ENCODE assay signal across 8 mouse cellular contexts in genomic region chr12:16808045-16808444, GRCm38 (mm10). TPM values are rescaled to one million over a fixed set of nuclear protein-coding genes. Genes with fewer than 3 reads are reported as not detected.
DNase-seq lines count a peak whose midpoint lies in the region; ATAC-seq and TF ChIP-seq lines count a peak whose summit lies in the region.

No protein-coding gene starts in this region.

- no peak overlapping the region for H3K4me3 ChIP-seq in liver, embryonic 14.5 days (ENCODE audit: insufficient read depth in 1 of 2, low read depth in 2 of 2, low read length in 2 of 2)
- no peak overlapping the region for H3K4me3 ChIP-seq in liver, embryonic 12.5 days
- H3K4me3 ChIP-seq in MEL (ENCODE audit: control insufficient read depth in 1 of 2, insufficient read depth in 1 of 2, low read depth in 2 of 2, low read length in 2 of 2) = no peak overlapping the region
- no peak overlapping the region for H3K4me3 ChIP-seq in lung, postnatal 0 days (ENCODE audit: low read depth, low read length)

- no peak overlapping the region for H3K9ac ChIP-seq in liver, embryonic 14.5 days (replicated peaks)
- H3K9ac ChIP-seq in liver, embryonic 12.5 days = no peak overlapping the region
- H3K9ac ChIP-seq in MEL (ENCODE audit: control insufficient read depth, low read depth, low read length, poor library complexity, severe bottlenecking) = no peak overlapping the region
- H3K9ac ChIP-seq in lung, postnatal 0 days (replicated peaks; ENCODE audit: low read depth) = no peak overlapping the region

- H3K4me1 ChIP-seq in liver, embryonic 14.5 days (replicated peaks; ENCODE audit: control insufficient read depth in 2 of 2, insufficient read depth in 2 of 2, low read length in 1 of 2) = peaks cover 3 to 10% of the 10 kb centered on the region in 2 experiments
- peaks cover 27% of the 10 kb centered on the region for H3K4me1 ChIP-seq in liver, embryonic 12.5 days
- peaks cover 0 to 4% of the 10 kb centered on the region in 2 experiments; a peak in 2 of 4 replicates for H3K4me1 ChIP-seq in MEL (ENCODE audit: control insufficient read depth in 1 of 2, insufficient read depth in 2 of 2, low read length in 2 of 2)
- H3K4me1 ChIP-seq in lung, postnatal 0 days (ENCODE audit: insufficient read depth, low read depth, low read length) = peaks cover 5% of the 10 kb centered on the region; the same call in 1 of the 2 replicates

- no peak overlapping the region for H3K4me2 ChIP-seq in liver, embryonic 14.5 days (ENCODE audit: low read depth)
- no peak overlapping the region for H3K4me2 ChIP-seq in liver, embryonic 12.5 days
- no peak overlapping the region for H3K4me2 ChIP-seq in lung, postnatal 0 days (replicated peaks; ENCODE audit: low read depth, low read length)

- peak; percentile 47 for TF ChIP-seq CTCF in liver, embryonic 14.5 days (IDR thresholded peaks at IDR 0.05; ENCODE audit: low read depth)
- peak; percentile 48 to 94 (median 55) for TF ChIP-seq CTCF in MEL (IDR thresholded peaks at IDR 0.05 in 2 of 3, conservative IDR thresholded peaks at IDR 0.05 in 1 of 3; ENCODE audit: control insufficient read depth in 1 of 3, insufficient read depth in 1 of 3, low read depth in 2 of 3, low read length in 3 of 3, poor library complexity in 1 of 3, severe bottlenecking in 1 of 3)
- peak; percentile 79 for TF ChIP-seq CTCF in lung, postnatal 0 days (IDR thresholded peaks at IDR 0.05)

- peaks cover 20% of the 10 kb centered on the region for H3K79me2 ChIP-seq in MEL (ENCODE audit: control insufficient read depth, insufficient read depth, low read length, poor library complexity)

- TF ChIP-seq POLR2A in MEL (IDR thresholded peaks at IDR 0.05; ENCODE audit: control insufficient read depth in 1 of 2, insufficient read depth in 1 of 2, low read depth in 1 of 2, low read length in 2 of 2, poor library complexity in 1 of 2) = no peak

- H3K9me3 ChIP-seq in liver, embryonic 14.5 days (ENCODE audit: control insufficient read depth, low read length) = no peaks in the 10 kb centered on the region
- no peaks in the 10 kb centered on the region for H3K9me3 ChIP-seq in liver, embryonic 12.5 days (replicated peaks)
- no peaks in the 10 kb centered on the region for H3K9me3 ChIP-seq in MEL (replicated peaks; ENCODE audit: insufficient read depth, low read length)
- H3K9me3 ChIP-seq in lung, postnatal 0 days (ENCODE audit: low read length) = no peaks in the 10 kb centered on the region

- TF ChIP-seq EP300 in liver, embryonic 14.5 days (IDR thresholded peaks at IDR 0.05; ENCODE audit: low read depth) = no peak
- TF ChIP-seq EP300 in MEL (IDR thresholded peaks at IDR 0.05; ENCODE audit: low read depth in 1 of 2, low read length in 2 of 2) = no peak
- TF ChIP-seq EP300 in lung, postnatal 0 days (IDR thresholded peaks at IDR 0.05) = no peak

- intact Hi-C loops in heart, postnatal 10 days (cut with DNase I) = loop anchor here (1.0 to 5.0 kb wide), 3 partner anchors 146 to 449 kb away; partner anchors contain the start of gene 2410004P03Rik

- H3K27ac ChIP-seq in liver, embryonic 14.5 days = no peak overlapping the region
- no peak overlapping the region for H3K27ac ChIP-seq in liver, embryonic 12.5 days
- H3K27ac ChIP-seq in MEL (ENCODE audit: control insufficient read depth, low read depth, low read length) = no peak overlapping the region
- H3K27ac ChIP-seq in lung, postnatal 0 days (ENCODE audit: low read length) = no peak overlapping the region

- H3K36me3 ChIP-seq in liver, embryonic 14.5 days (replicated peaks; ENCODE audit: control insufficient read depth, insufficient read depth, low read depth) = no peaks in the 10 kb centered on the region
- H3K36me3 ChIP-seq in liver, embryonic 12.5 days = no peaks in the 10 kb centered on the region
- H3K36me3 ChIP-seq in MEL (ENCODE audit: control insufficient read depth in 1 of 2, insufficient read depth in 2 of 2, low read length in 2 of 2) = peaks cover 0 to 13% of the 10 kb centered on the region in 2 experiments; a peak in 3 of 4 replicates
- H3K36me3 ChIP-seq in lung, postnatal 0 days (ENCODE audit: insufficient read depth, low read length) = no peaks in the 10 kb centered on the region

- peak; percentile 58 to 59 for DNase-seq in cerebellum, postnatal 10 days
- DNase-seq in cerebellum, adult 18-20 months = no peak
- DNase-seq in liver, embryonic 14.5 days (ENCODE audit: low read depth in 3 of 3, low spot score in 3 of 3) = no peak
- DNase-seq in MEL (ENCODE audit: low read depth, low spot score) = peak; percentile 72
- peak; percentile 64 to 76 for DNase-seq in heart, postnatal 10 days
- peak; percentile 84 for DNase-seq in lung, postnatal 0 days (ENCODE audit: low spot score)

- ATAC-seq in liver, embryonic 14.5 days (ENCODE audit: insufficient read depth) = no peak
- ATAC-seq in liver, embryonic 12.5 days = no peak
- ATAC-seq in lung, postnatal 0 days = peak; percentile 71
- no peak for ATAC-seq in erythroblast, adult 5-6 weeks (replicated peaks; ENCODE audit: low FRiP score, poor library complexity, severe bottlenecking)

- peaks cover 15% of the 10 kb centered on the region for H3K27me3 ChIP-seq in liver, embryonic 14.5 days (ENCODE audit: control insufficient read depth, insufficient read depth, low read length)
- peaks cover 50% of the 10 kb centered on the region for H3K27me3 ChIP-seq in liver, embryonic 12.5 days (replicated peaks)
- peaks cover 0 to 2% of the 10 kb centered on the region in 2 experiments; a peak in 1 of 4 replicates for H3K27me3 ChIP-seq in MEL (ENCODE audit: control insufficient read depth in 1 of 2, insufficient read depth in 2 of 2, low read length in 2 of 2)
- H3K27me3 ChIP-seq in lung, postnatal 0 days (replicated peaks; ENCODE audit: insufficient read depth, low read length) = no peaks in the 10 kb centered on the region

- TF ChIP-seq RAD21 in MEL (IDR thresholded peaks at IDR 0.05; ENCODE audit: low read depth, low read length) = peak; percentile 96

- 24% methylated on average over 3 of the region's 3 CpGs for WGBS in liver, embryonic 14.5 days (ENCODE audit: insufficient replicate concordance)
- WGBS in liver, embryonic 12.5 days (ENCODE audit: insufficient replicate concordance) = 26% methylated on average over 3 of the region's 3 CpGs
- WGBS in lung, postnatal 0 days = 46% methylated on average over 3 of the region's 3 CpGs

TF ChIP-seq in MEL, 35 proteins besides CTCF, POLR2A, EP300 and RAD21:
- TF ChIP-seq JUND (IDR thresholded peaks at IDR 0.05; ENCODE audit: low read depth, low read length) (no peak), POLR2AphosphoS5 (IDR thresholded peaks at IDR 0.05; ENCODE audit: borderline replicate concordance, low read depth, low read length) (no peak), SIN3A (IDR thresholded peaks at IDR 0.05; ENCODE audit: low read length) (0 out of 2 replicates have a peak, but pooled peaks have one; percentile 30), SMC3 (IDR thresholded peaks at IDR 0.05; ENCODE audit: low read depth, low read length) (peak; percentile 86), ZC3H11A (IDR thresholded peaks at IDR 0.05; ENCODE audit: low read depth, low read length) (peak; percentile 82), MAFK (IDR thresholded peaks at IDR 0.05; ENCODE audit: borderline replicate concordance, low read depth, low read length) (no peak)

RNA-seq across cellular contexts. Expression of gene E2f6, which starts 2.7 kb away (rescaled TPM):
- polyA plus RNA-seq in liver, embryonic 14.5 days (2012; rRNA removed) = 12.1 and 14.3 TPM in 2 replicates
- polyA plus RNA-seq in liver, embryonic 14.5 days (2014; fragmentation: Nextera tagmentation; extraction: Ambion mirVana) = 15.5 and 17.7 TPM in 2 replicates
- 39.8 TPM in 2 replicates for polyA plus RNA-seq in liver, embryonic 12.5 days (2016; fragmentation: Nextera tagmentation; extraction: Ambion mirVana)
- 28.5 and 35.4 TPM in 2 replicates for total RNA-seq in MEL (2012; rRNA removed)
- polyA plus RNA-seq in MEL (2012; ENCODE audit: insufficient read depth in 1 of 2, insufficient read length in 2 of 2, low read depth in 1 of 2, low replicate concordance in 2 of 2, missing spikeins in 1 of 2) = 10 to 100 TPM in 1 of 2 experiments, not detected in 1; 67.0 TPM
- total RNA-seq in heart, postnatal 10 days (2021) = 10 to 100 TPM; 52.7 to 58.7 TPM
- 11.1 and 14.2 TPM in 2 replicates for polyA plus RNA-seq in lung, postnatal 0 days (2015; fragmentation: Nextera tagmentation; extraction: Ambion mirVana)
- 7.7 and 10.4 TPM in 2 replicates for total RNA-seq in erythroblast, adult 5-6 weeks (2015; ENCODE audit: low replicate concordance)
- total RNA-seq in erythroblast, adult 5-6 weeks (2017; ENCODE audit: low replicate concordance) = 6.1 and 12.4 TPM in 2 replicates

RNA-seq across cellular contexts. Expression of gene Greb1, which starts 7.4 kb away (rescaled TPM):
- polyA plus RNA-seq in liver, embryonic 14.5 days (2012; rRNA removed) = 1.1 and 1.6 TPM in 2 replicates
- polyA plus RNA-seq in liver, embryonic 14.5 days (2014; fragmentation: Nextera tagmentation; extraction: Ambion mirVana) = 0.41 and 0.96 TPM in 2 replicates
- 1.7 and 1.9 TPM in 2 replicates for polyA plus RNA-seq in liver, embryonic 12.5 days (2016; fragmentation: Nextera tagmentation; extraction: Ambion mirVana)
- not detected in 2 replicates for total RNA-seq in MEL (2012; rRNA removed)
- not detected for polyA plus RNA-seq in MEL (2012; ENCODE audit: insufficient read depth in 1 of 2, insufficient read length in 2 of 2, low read depth in 1 of 2, low replicate concordance in 2 of 2, missing spikeins in 1 of 2)
- total RNA-seq in heart, postnatal 10 days (2021) = under 1 TPM; 0.55 to 0.74 TPM
- 0.46 and 1.1 TPM in 2 replicates for polyA plus RNA-seq in lung, postnatal 0 days (2015; fragmentation: Nextera tagmentation; extraction: Ambion mirVana)
- not detected in 2 replicates for total RNA-seq in erythroblast, adult 5-6 weeks (2015; ENCODE audit: low replicate concordance)
- total RNA-seq in erythroblast, adult 5-6 weeks (2017; ENCODE audit: low replicate concordance) = not detected in 2 replicates

Comparison
In these comparisons a context has a peak if more than half of its experiments do, and no peak if none do; other contexts are left out.
1. DNase-seq: peak in cerebellum, postnatal 10 days (2 of 2), MEL (single experiment), heart, postnatal 10 days (2 of 2) and lung, postnatal 0 days (single experiment); none in cerebellum, adult 18-20 months (0 of 2) and liver, embryonic 14.5 days (0 of 3).
2. Peak in every context shown above with its lines, with median percentiles within 50 percentile points of each other: CTCF ChIP-seq.